Mouse (Mus musculus) hindbrain, embryonic 16.5 days (tissue): Measurements from ENCODE around the gene Lrp8. TPM values are rescaled to one million over a fixed set of nuclear protein-coding genes. Genes with fewer than 3 reads are reported as not detected.

ENCODE experiments used
- ATAC-seq: fragments of 200-750 bp; cut with Nextera tagmentation; 2 replicates; pipeline ENCODE4 v1.8.0; 2017; ENCODE audit warnings: moderate TSS enrichment, moderate library complexity
- H3K27ac ChIP-seq: fragments of 300-500 bp; sonication (generic); 2 replicates; pipeline ENCODE4 v1.5.1; 2014; ENCODE audit warnings: low read depth, mild to moderate bottlenecking, control low read depth, low read length, moderate library complexity
- H3K27me3 ChIP-seq: fragments of 300-500 bp; sonication (generic); replicated peaks from 2 replicates; pipeline ENCODE4 v1.6.1; 2014; ENCODE audit warnings: low read length; ENCODE audit not compliant: control insufficient read depth, insufficient read depth
- H3K36me3 ChIP-seq: fragments of 300-500 bp; sonication (generic); 2 replicates; pipeline ENCODE4 v1.6.1; 2014; ENCODE audit warnings: mild to moderate bottlenecking, low read length, moderate library complexity, mixed read lengths; ENCODE audit not compliant: control insufficient read depth, insufficient read depth
- H3K4me1 ChIP-seq: fragments of 300-500 bp; sonication (generic); 2 replicates; pipeline ENCODE4 v1.6.1; 2014; ENCODE audit warnings: low read depth, low read length; ENCODE audit not compliant: control insufficient read depth, insufficient read depth
- H3K4me2 ChIP-seq: fragments of 300-500 bp; sonication (generic); 2 replicates; pipeline ENCODE4 v1.6.1; 2014; ENCODE audit warnings: mild to moderate bottlenecking, low read length, control low read depth, moderate library complexity
- H3K4me3 ChIP-seq: fragments of 300-500 bp; sonication (generic); 2 replicates; pipeline ENCODE4 v1.5.1; 2014; ENCODE audit warnings: mild to moderate bottlenecking, low read length, control low read depth, moderate library complexity
- H3K9ac ChIP-seq: fragments of 300-500 bp; sonication (generic); 2 replicates; pipeline ENCODE4 v1.6.1; 2014; ENCODE audit warnings: low read depth, mild to moderate bottlenecking, control low read depth, low read length, moderate library complexity
- H3K9me3 ChIP-seq: fragments of 300-500 bp; sonication (generic); 2 replicates; pipeline ENCODE4 v1.6.1; 2014; ENCODE audit warnings: mild to moderate bottlenecking, low read length, moderate library complexity; ENCODE audit not compliant: control insufficient read depth
- WGBS: fragments of 180-500 bp; shearing (Covaris S2); extraction: QIAGEN DNeasy Blood & Tissue Kit; methylation state at CpG from one replicate; pipeline ENCODE4 v1.1.7; 2014; 5-methylcytosine and 5-hydroxymethylcytosine counted together
- polyA plus RNA-seq: library from polyadenylated mRNA; unstranded; fragments of >200 nt; fragmentation: Nextera tagmentation; extraction: Ambion mirVana; gene quantifications from 2 replicates; pipeline ENCODE4 v1.2.1, GENCODE M21; 2015

Gene Lrp8
- polyA plus RNA-seq, 1 experiment from 2014 or later, result 23.8 TPM

DNA sequence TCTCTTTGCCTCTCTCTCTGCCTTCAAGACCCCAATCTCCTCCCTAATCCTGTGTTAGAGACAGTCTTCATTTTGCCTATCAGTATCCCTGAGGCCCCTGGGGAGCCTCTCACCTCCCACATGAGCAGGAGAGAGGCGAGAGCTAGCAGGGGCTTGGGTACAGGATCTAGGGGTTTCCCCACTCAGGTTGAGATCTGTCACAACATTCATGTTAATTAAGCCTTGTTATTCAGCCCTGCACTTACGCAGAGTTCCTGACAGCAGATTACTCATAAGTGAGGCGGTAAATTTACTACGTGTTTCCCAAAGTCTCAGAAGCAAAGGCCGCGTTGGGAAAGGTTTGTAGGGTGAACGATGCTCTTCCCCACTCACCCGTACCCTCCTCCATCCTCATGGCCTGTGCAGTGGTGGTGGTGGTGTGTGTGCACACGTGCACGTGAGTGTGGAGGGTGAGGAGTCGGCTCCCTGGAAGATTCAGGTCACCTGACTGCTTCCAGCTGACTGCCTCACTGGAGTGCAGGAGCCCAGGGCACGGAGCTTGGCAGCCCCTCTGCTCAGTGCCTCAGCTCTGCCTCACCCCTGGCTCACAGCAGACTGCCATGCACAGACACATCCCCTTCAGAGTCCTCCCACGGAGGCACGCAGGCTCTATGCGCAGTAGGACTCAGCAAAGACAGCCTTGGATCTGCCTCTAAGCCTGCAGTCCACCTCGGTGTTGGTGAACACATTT is 18.1 kb downstream of the Lrp8 start:
- peak overlapping the region; percentile 73 for H3K27ac ChIP-seq
- H3K4me1 ChIP-seq, result peaks cover 74% of the 10 kb centered on the region
- H3K27me3 ChIP-seq, result no peaks in the 10 kb centered on the region
- H3K9ac ChIP-seq, result peak overlapping the region; percentile 3; the same call in 1 of the 2 replicates
- 45% methylated on average over 16 of the region's 16 CpGs for WGBS
- no peak overlapping the region for H3K4me3 ChIP-seq
- no peaks in the 10 kb centered on the region for H3K9me3 ChIP-seq
- no peak overlapping the region for H3K4me2 ChIP-seq
- H3K36me3 ChIP-seq, result no peaks in the 10 kb centered on the region
- ATAC-seq, result peak; percentile 17; the same call in 1 of the 2 replicates

DNA sequence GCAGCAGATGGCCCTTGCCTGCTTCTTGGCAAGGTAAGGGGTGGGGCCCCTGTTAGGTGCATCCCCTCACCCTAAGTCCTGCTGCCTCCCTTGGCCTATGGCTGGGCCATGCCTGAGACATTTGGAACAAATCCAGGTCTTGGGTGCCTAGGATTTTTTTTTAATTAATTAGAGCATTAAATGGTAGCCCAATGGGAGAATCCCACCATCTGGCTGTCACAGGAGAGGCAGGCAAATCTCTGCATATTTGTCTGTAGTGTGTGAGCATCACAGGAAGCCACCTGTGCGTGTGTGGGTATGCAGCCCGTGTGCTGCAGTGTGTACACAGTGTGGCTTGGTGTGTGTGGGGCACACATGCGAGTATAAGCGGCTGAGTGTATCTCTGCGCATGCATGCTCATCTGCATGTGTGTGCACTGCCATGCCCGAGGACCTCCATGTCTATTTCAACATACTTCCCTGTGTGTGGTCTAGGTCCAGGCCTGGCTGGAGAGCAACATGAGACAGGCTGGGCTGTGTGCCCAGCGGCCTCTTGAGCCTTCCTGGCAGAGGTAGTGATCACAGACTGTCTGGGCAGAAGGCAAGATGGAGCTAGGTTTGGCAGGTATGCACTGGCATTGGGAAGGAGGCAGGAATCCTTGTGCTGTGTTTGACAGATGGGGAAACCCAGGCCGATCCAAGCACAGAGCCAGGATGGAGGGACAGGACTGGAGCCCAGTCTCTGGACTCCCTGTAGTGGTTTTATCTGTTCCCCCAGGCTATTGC is 19.0 kb downstream of the Lrp8 start:
- Histone ChIP-seq H3K9ac (no peak overlapping the region), H3K27me3 (no peaks in the 10 kb centered on the region), H3K4me1 (peaks cover 80% of the 10 kb centered on the region), H3K9me3 (no peaks in the 10 kb centered on the region), H3K27ac (peak overlapping the region; percentile 73), H3K36me3 (no peaks in the 10 kb centered on the region), H3K4me2 (no peak overlapping the region), H3K4me3 (no peak overlapping the region)
- WGBS, result 54% methylated on average over 8 of the region's 8 CpGs
- ATAC-seq, result peak; percentile 43

DNA sequence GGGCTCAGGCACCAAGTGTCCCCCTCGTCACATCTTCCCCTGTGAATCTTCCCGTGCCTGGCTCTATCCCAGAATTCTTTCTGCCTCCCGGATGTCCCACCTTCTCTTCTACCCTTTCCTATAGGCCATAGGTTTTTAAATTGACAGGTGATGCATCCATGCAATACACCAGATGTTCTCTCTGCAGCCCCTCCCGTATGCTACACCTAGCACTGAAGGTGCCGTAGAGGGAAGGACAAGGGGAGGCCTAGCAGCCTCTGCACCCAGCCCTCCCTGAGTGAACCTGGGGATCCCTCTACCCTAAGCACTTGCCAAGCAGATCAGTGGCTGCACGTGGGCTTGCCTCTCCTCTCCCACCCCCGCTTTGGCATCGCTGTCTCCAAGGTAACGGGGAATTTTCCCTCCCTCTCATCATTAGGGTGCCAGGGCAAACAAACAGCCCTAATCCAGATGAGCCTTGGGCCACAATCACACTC is 20.9 kb downstream of the Lrp8 start:
- Histone ChIP-seq H3K4me2 (peak overlapping the region; percentile 50), H3K36me3 (no peaks in the 10 kb centered on the region), H3K27ac (peak overlapping the region; percentile 81), H3K9ac (peak overlapping the region; percentile 57), H3K9me3 (no peaks in the 10 kb centered on the region), H3K27me3 (no peaks in the 10 kb centered on the region), H3K4me3 (peak overlapping the region; percentile 16; the same call in 1 of the 2 replicates), H3K4me1 (peaks cover 81% of the 10 kb centered on the region)
- peak; percentile 55 for ATAC-seq
- 16% methylated on average over 9 of the region's 9 CpGs for WGBS

DNA sequence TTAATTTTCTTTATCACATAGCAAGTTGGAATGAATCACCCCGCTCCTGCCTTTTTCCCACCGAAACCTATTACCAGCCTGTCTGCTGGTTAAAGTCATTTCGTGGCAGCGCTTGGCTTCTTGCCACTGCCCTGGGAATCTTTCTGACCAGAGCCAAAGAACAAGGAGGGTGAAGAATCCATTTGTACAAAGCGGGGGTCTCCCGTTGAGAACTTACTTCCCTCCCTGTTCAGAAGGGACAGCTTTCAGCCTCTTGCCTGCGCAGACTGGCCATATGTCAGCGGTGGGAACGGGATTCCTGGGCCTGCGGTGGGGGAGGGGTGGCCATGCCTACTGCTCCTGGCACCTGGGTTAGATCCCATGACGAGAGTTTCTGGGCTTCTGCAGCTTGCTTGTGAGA is 21.4 kb downstream of the Lrp8 start:
- 10% methylated on average over 11 of the region's 11 CpGs for WGBS
- ATAC-seq, result peak; percentile 4
- Histone ChIP-seq H3K4me1 (peaks cover 85% of the 10 kb centered on the region), H3K27me3 (no peaks in the 10 kb centered on the region), H3K9ac (no peak overlapping the region; the same call in 1 of the 2 replicates), H3K27ac (peak overlapping the region; percentile 81), H3K36me3 (no peaks in the 10 kb centered on the region), H3K9me3 (no peaks in the 10 kb centered on the region), H3K4me3 (peak overlapping the region; percentile 16), H3K4me2 (peak overlapping the region; percentile 50)

DNA sequence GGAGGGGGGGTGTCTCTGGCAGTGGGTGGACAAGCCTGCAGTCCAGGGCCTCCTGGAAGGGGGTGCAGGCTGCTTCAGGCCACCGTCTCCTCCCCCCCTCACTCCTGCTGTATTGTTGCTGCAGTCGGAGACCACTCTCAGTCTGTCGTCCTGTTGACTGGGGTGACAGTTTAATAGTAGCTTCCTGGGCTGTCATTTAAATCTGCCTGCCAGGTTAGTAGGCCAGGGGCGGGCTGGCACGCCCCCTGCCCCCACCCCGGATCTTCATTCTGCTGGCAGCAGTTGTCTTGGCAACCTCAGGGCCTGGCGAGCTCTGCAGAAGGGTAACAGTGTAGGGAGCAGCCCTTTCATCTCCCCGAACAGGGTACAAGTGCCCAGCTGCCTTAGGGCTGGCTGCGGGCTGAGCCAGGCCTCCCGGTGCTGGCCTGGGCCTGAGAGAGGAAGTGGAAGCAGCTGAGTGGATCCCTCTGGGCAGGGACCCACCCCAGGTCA is 26.7 kb downstream of the Lrp8 start:
- H3K9me3 ChIP-seq, result no peaks in the 10 kb centered on the region
- no peak overlapping the region for H3K4me3 ChIP-seq
- peak overlapping the region; percentile 62 for H3K27ac ChIP-seq
- no peaks in the 10 kb centered on the region for H3K36me3 ChIP-seq
- WGBS, result 3% methylated on average over 10 of the region's 10 CpGs
- H3K4me2 ChIP-seq, result no peak overlapping the region
- ATAC-seq, result peak; percentile 87
- H3K9ac ChIP-seq, result peak overlapping the region; percentile 1
- no peaks in the 10 kb centered on the region for H3K27me3 ChIP-seq
- H3K4me1 ChIP-seq, result peaks cover 87% of the 10 kb centered on the region

DNA sequence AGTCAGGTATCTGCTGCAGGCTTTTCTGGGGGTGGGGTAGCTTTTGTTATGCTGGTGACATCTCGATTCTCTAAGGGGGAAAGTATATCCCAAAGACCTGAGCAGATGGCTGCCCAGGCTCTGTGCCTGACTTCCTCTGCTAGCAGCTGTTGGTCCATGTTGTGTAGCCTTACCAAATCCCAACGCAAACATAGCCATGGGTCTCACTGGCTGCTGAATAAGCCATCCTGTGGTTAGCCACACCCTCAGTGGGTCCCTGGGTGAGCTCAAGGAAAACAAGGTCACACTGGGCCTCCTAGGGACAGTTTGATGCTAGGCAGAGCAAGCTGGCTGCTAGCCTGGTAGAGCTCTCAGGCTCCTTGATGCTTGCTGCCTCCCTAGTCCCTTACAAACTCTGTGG is 27.6 kb downstream of the Lrp8 start:
- Histone ChIP-seq H3K36me3 (no peaks in the 10 kb centered on the region), H3K4me1 (peaks cover 87% of the 10 kb centered on the region), H3K4me3 (no peak overlapping the region), H3K9ac (peak overlapping the region; percentile 32), H3K9me3 (no peaks in the 10 kb centered on the region), H3K27ac (peak overlapping the region; percentile 62), H3K27me3 (no peaks in the 10 kb centered on the region), H3K4me2 (no peak overlapping the region)
- 22% methylated on average over 2 of the region's 2 CpGs for WGBS
- no peak for ATAC-seq

DNA sequence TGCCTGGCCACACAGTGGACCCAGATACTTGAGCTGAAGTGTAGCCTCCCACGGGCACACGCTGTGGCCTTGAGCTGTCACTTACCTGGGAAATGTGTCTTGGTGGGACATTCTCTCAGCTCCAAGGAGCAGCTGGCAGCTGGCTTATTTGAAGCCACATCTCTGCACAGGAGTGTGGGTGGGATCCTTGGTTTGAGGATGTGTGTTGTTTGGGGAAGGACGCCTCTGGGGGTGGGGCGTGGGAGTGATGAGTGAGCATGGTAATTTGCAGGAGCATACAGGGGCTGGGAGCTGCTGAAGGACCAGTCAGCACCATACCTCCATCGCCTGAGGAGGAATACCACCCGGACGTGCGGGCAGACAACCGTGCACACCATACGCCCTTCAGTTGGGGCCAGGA is 28.1 kb downstream of the Lrp8 start:
- no peak for ATAC-seq
- WGBS, result 29% methylated on average over 10 of the region's 10 CpGs
- Histone ChIP-seq H3K4me3 (no peak overlapping the region), H3K4me2 (no peak overlapping the region), H3K36me3 (no peaks in the 10 kb centered on the region), H3K9ac (peak overlapping the region; percentile 32), H3K27ac (peak overlapping the region; percentile 60), H3K9me3 (no peaks in the 10 kb centered on the region), H3K27me3 (no peaks in the 10 kb centered on the region), H3K4me1 (peaks cover 87% of the 10 kb centered on the region)

DNA sequence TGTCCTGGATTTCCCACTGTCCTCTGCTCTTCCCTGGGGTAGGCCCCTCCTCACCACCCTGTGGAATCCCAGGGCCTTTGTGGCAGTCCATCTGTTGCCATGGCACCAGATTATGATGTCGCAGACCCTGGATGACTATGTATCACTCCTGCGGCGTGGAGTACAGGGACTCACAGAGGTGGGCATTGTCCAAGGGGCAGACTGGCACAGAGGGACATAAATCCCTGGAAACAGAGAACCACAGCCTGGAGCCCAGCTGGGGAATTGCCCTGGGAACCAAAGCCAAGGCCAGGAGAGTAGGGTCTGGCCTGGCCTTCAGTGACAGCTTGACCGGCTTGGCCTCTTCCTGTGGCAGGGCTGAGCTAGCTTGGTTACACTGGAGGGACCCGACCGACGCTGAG is 28.8 kb downstream of the Lrp8 start:
- H3K9ac ChIP-seq, result peak overlapping the region; percentile 45
- peak overlapping the region; percentile 60 for H3K27ac ChIP-seq
- ATAC-seq, result peak; percentile 55
- no peaks in the 10 kb centered on the region for H3K9me3 ChIP-seq
- no peak overlapping the region for H3K4me3 ChIP-seq
- WGBS, result 19% methylated on average over 7 of the region's 7 CpGs
- H3K4me1 ChIP-seq, result peaks cover 87% of the 10 kb centered on the region
- H3K27me3 ChIP-seq, result no peaks in the 10 kb centered on the region
- no peaks in the 10 kb centered on the region for H3K36me3 ChIP-seq
- H3K4me2 ChIP-seq, result no peak overlapping the region

DNA sequence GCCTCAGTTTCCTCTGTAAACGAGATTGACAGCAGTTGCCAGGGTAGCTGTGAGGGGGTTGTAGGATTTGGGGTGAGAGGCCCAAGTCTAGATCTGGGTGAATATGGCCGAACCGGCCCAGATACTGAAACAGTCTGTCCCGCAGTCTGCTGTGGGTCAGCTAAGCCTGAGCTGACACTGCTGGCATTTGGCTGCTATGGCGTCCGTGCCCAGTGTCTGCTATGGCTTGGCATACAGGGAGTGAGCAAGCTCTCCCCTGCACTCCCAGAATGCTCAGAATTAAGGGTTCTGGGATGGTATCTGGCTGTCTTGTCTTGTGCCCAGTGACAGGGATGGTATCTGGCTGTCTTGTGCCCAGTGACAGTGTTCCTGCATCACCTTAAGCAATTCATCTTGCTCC is 29.6 kb downstream of the Lrp8 start:
- H3K4me2 ChIP-seq, result no peak overlapping the region
- 79% methylated on average over 6 of the region's 6 CpGs for WGBS
- no peak for ATAC-seq
- no peak overlapping the region for H3K4me3 ChIP-seq
- no peaks in the 10 kb centered on the region for H3K36me3 ChIP-seq
- peaks cover 91% of the 10 kb centered on the region for H3K4me1 ChIP-seq
- no peak overlapping the region for H3K9ac ChIP-seq
- no peaks in the 10 kb centered on the region for H3K9me3 ChIP-seq
- H3K27me3 ChIP-seq, result no peaks in the 10 kb centered on the region
- H3K27ac ChIP-seq, result peak overlapping the region; percentile 60
